Mouse (Mus musculus) liver, embryonic 12.5 days (tissue): ENCODE measurements around the gene Acta1. TPM values are rescaled to one million over a fixed set of nuclear protein-coding genes. Genes with fewer than 3 reads are reported as not detected.
A peak's percentile ranks its signal among the peaks of the same experiment; 100 is the strongest.

ENCODE experiments used
- ATAC-seq: fragments of 200-750 bp; cut with Nextera tagmentation; 2 replicates; pipeline ENCODE4 v1.8.0; 2017; ENCODE audit warnings: moderate number of reproducible peaks, mild to moderate bottlenecking, moderate library complexity
- H3K27ac ChIP-seq: fragments of 300-500 bp; sonication (generic); 2 replicates; pipeline ENCODE4 v1.5.1; 2016; ENCODE audit warnings: mild to moderate bottlenecking
- H3K27me3 ChIP-seq: fragments of 300-500 bp; sonication (generic); replicated peaks from 2 replicates; pipeline ENCODE4 v1.6.1; 2016; ENCODE audit warnings: mild to moderate bottlenecking, moderate library complexity
- H3K36me3 ChIP-seq: fragments of 300-500 bp; sonication (generic); 2 replicates; pipeline ENCODE4 v1.6.1; 2016; ENCODE audit warnings: mild to moderate bottlenecking, moderate library complexity
- H3K4me1 ChIP-seq: fragments of 300-500 bp; sonication (generic); 2 replicates; pipeline ENCODE4 v1.6.1; 2016
- H3K4me2 ChIP-seq: fragments of 300-500 bp; sonication (generic); 2 replicates; pipeline ENCODE4 v1.6.1; 2016; ENCODE audit warnings: mild to moderate bottlenecking, moderate library complexity
- H3K4me3 ChIP-seq: fragments of 300-500 bp; sonication (generic); 2 replicates; pipeline ENCODE4 v1.5.1; 2016; ENCODE audit warnings: mild to moderate bottlenecking, moderate library complexity
- H3K9ac ChIP-seq: fragments of 300-500 bp; sonication (generic); 2 replicates; pipeline ENCODE4 v1.6.1; 2016; ENCODE audit warnings: mild to moderate bottlenecking, moderate library complexity
- H3K9me3 ChIP-seq: fragments of 300-500 bp; sonication (generic); replicated peaks from 2 replicates; pipeline ENCODE4 v1.6.1; 2016; ENCODE audit warnings: mild to moderate bottlenecking, moderate library complexity
- WGBS: fragments of 180-500 bp; shearing (Covaris S2); methylation state at CpG from one replicate; pipeline ENCODE4 v1.1.7; 2016; ENCODE audit not compliant: insufficient replicate concordance; 5-methylcytosine and 5-hydroxymethylcytosine counted together
- polyA plus RNA-seq: library from polyadenylated mRNA; unstranded; fragments of >200 nt; fragmentation: Nextera tagmentation; extraction: Ambion mirVana; gene quantifications from 2 replicates; pipeline ENCODE4 v1.2.1, GENCODE M21; 2016

Gene Acta1
- polyA plus RNA-seq, 1 experiment from 2014 or later = 2.1 TPM

GRCm38 (mm10) chr8:123882412-123882811 is 12.1 kb downstream of the Acta1 start:
- peaks cover 64% of the 10 kb centered on the region for H3K27me3 ChIP-seq
- H3K9me3 ChIP-seq = no peaks in the 10 kb centered on the region
- no peaks in the 10 kb centered on the region for H3K36me3 ChIP-seq
- WGBS = 70% methylated on average over 2 of the region's 2 CpGs
- H3K9ac ChIP-seq = no peak overlapping the region
- ATAC-seq = no peak
- no peak overlapping the region for H3K4me3 ChIP-seq
- no peak overlapping the region for H3K27ac ChIP-seq
- no peaks in the 10 kb centered on the region for H3K4me1 ChIP-seq
- no peak overlapping the region for H3K4me2 ChIP-seq

GRCm38 (mm10) chr8:123880821-123881350 is 13.7 kb downstream of the Acta1 start:
- 41% methylated on average over 4 of the region's 4 CpGs for WGBS
- no peak overlapping the region for H3K4me2 ChIP-seq
- no peak overlapping the region for H3K4me3 ChIP-seq
- no peaks in the 10 kb centered on the region for H3K4me1 ChIP-seq
- no peak overlapping the region for H3K27ac ChIP-seq
- no peaks in the 10 kb centered on the region for H3K36me3 ChIP-seq
- no peaks in the 10 kb centered on the region for H3K9me3 ChIP-seq
- H3K27me3 ChIP-seq = peaks cover 48% of the 10 kb centered on the region
- ATAC-seq = no peak
- no peak overlapping the region for H3K9ac ChIP-seq

GRCm38 (mm10) chr8:123880271-123880670 is 14.3 kb downstream of the Acta1 start:
- no peaks in the 10 kb centered on the region for H3K4me1 ChIP-seq
- peaks cover 42% of the 10 kb centered on the region for H3K27me3 ChIP-seq
- no peak overlapping the region for H3K4me2 ChIP-seq
- H3K4me3 ChIP-seq = no peak overlapping the region
- no peak overlapping the region for H3K9ac ChIP-seq
- H3K36me3 ChIP-seq = no peaks in the 10 kb centered on the region
- H3K27ac ChIP-seq = no peak overlapping the region
- no peak for ATAC-seq
- 49% methylated on average over 10 of the region's 10 CpGs for WGBS
- no peaks in the 10 kb centered on the region for H3K9me3 ChIP-seq

- Histone ChIP-seq H3K4me3 (no peak overlapping the region), H3K9me3 (no peaks in the 10 kb centered on the region), H3K4me2 (no peak overlapping the region), H3K27me3 (peaks cover 29% of the 10 kb centered on the region), H3K9ac (no peak overlapping the region), H3K36me3 (no peaks in the 10 kb centered on the region), H3K27ac (no peak overlapping the region), H3K4me1 (no peaks in the 10 kb centered on the region)
- ATAC-seq = no peak
- 50% methylated on average over 2 of the region's 2 CpGs for WGBS
Measured at GRCm38 (mm10) chr8:123877865-123878264, 16.7 kb downstream of the Acta1 start.

GRCm38 (mm10) chr8:123874324-123874723 is 20.2 kb downstream of the Acta1 start:
- no peaks in the 10 kb centered on the region for H3K36me3 ChIP-seq
- peaks cover 16% of the 10 kb centered on the region for H3K27me3 ChIP-seq
- H3K9me3 ChIP-seq = no peaks in the 10 kb centered on the region
- no peak for ATAC-seq
- H3K27ac ChIP-seq = no peak overlapping the region
- H3K4me2 ChIP-seq = no peak overlapping the region
- H3K4me1 ChIP-seq = no peaks in the 10 kb centered on the region
- H3K9ac ChIP-seq = no peak overlapping the region
- whole genome bisulfite sequencing = 77% methylated on average over 11 of the region's 11 CpGs
- H3K4me3 ChIP-seq = no peak overlapping the region

GRCm38 (mm10) chr8:123873364-123873763 is 21.2 kb downstream of the Acta1 start:
- Histone ChIP-seq H3K9me3 (no peaks in the 10 kb centered on the region), H3K4me1 (no peaks in the 10 kb centered on the region), H3K4me3 (no peak overlapping the region), H3K36me3 (no peaks in the 10 kb centered on the region), H3K27me3 (peaks cover 10% of the 10 kb centered on the region), H3K27ac (no peak overlapping the region), H3K9ac (no peak overlapping the region), H3K4me2 (no peak overlapping the region)
- WGBS = 53% methylated on average over 6 of the region's 6 CpGs
- ATAC-seq = no peak

- no peaks in the 10 kb centered on the region for H3K4me1 ChIP-seq
- no peaks in the 10 kb centered on the region for H3K9me3 ChIP-seq
- no peak overlapping the region for H3K4me2 ChIP-seq
- no peak overlapping the region for H3K27ac ChIP-seq
- no peaks in the 10 kb centered on the region for H3K36me3 ChIP-seq
- no peak overlapping the region for H3K4me3 ChIP-seq
- WGBS = 74% methylated on average over 9 of the region's 9 CpGs
- no peak overlapping the region for H3K9ac ChIP-seq
- no peak for ATAC-seq
- peaks cover 10% of the 10 kb centered on the region; the same call in 1 of the 2 replicates for H3K27me3 ChIP-seq
Measured at GRCm38 (mm10) chr8:123872048-123872447, 22.5 kb downstream of the Acta1 start.

GRCm38 (mm10) chr8:123866971-123867370 is 27.6 kb downstream of the Acta1 start:
- 46% methylated on average over 5 of the region's 5 CpGs for WGBS
- H3K27me3 ChIP-seq = peaks cover 37% of the 10 kb centered on the region
- peaks cover 10% of the 10 kb centered on the region for H3K4me1 ChIP-seq
- no peak overlapping the region for H3K27ac ChIP-seq
- no peaks in the 10 kb centered on the region for H3K9me3 ChIP-seq
- no peak overlapping the region for H3K9ac ChIP-seq
- no peak overlapping the region for H3K4me2 ChIP-seq
- no peak overlapping the region for H3K4me3 ChIP-seq
- no peaks in the 10 kb centered on the region for H3K36me3 ChIP-seq
- ATAC-seq = no peak

GRCm38 (mm10) chr8:123865786-123866185 is 28.8 kb downstream of the Acta1 start:
- Histone ChIP-seq H3K4me3 (no peak overlapping the region), H3K36me3 (no peaks in the 10 kb centered on the region), H3K4me2 (no peak overlapping the region), H3K27me3 (peaks cover 49% of the 10 kb centered on the region), H3K27ac (no peak overlapping the region), H3K4me1 (peaks cover 10% of the 10 kb centered on the region), H3K9ac (no peak overlapping the region), H3K9me3 (no peaks in the 10 kb centered on the region)
- 71% methylated on average over 7 of the region's 7 CpGs for WGBS
- ATAC-seq = no peak

GRCm38 (mm10) chr8:123860386-123860785 is 34.2 kb downstream of the Acta1 start:
- H3K4me1 ChIP-seq = peaks cover 40% of the 10 kb centered on the region
- peak overlapping the region; percentile 98 for H3K4me3 ChIP-seq
- peaks cover 54% of the 10 kb centered on the region for H3K27me3 ChIP-seq
- no peak overlapping the region for H3K27ac ChIP-seq
- H3K9me3 ChIP-seq = no peaks in the 10 kb centered on the region
- no peak for ATAC-seq
- 64% methylated on average over 4 of the region's 4 CpGs for WGBS
- H3K36me3 ChIP-seq = no peaks in the 10 kb centered on the region
- H3K4me2 ChIP-seq = peak overlapping the region; percentile 98
- no peak overlapping the region; the same call in 1 of the 2 replicates for H3K9ac ChIP-seq

GRCm38 (mm10) chr8:123859648-123860259 is 34.8 kb downstream of the Acta1 start, which contains the start of gene Ccsap:
TSS of gene Ccsap (minus strand) at chr8:123860209.
- Histone ChIP-seq H3K9ac (peak within 1 kb of the TSS; percentile 98), H3K9me3 (0 out of 2 replicates have a peak, but pooled peaks cover under 1% of the 10 kb centered on the region), H3K4me2 (peak within 1 kb of the TSS; percentile 98), H3K27ac (peak within 1 kb of the TSS; percentile 93), H3K36me3 (no peaks in the 10 kb centered on the region), H3K4me1 (peaks cover 46% of the 10 kb centered on the region), H3K27me3 (peaks cover 51% of the 10 kb centered on the region), H3K4me3 (peak within 1 kb of the TSS; percentile 98)
- WGBS = under 1% methylated on average over 48 of the region's 48 CpGs
- ATAC-seq = peak; percentile 71

- H3K36me3 ChIP-seq = no peaks in the 10 kb centered on the region
- H3K4me1 ChIP-seq = peaks cover 45% of the 10 kb centered on the region
- H3K27me3 ChIP-seq = peaks cover 44% of the 10 kb centered on the region
- H3K27ac ChIP-seq = peak overlapping the region; percentile 93
- under 1% methylated on average over 79 of the region's 79 CpGs for WGBS
- H3K9ac ChIP-seq = peak overlapping the region; percentile 98
- H3K9me3 ChIP-seq = 0 out of 2 replicates have a peak, but pooled peaks cover 4% of the 10 kb centered on the region
- ATAC-seq = peak; percentile 96
- peak overlapping the region; percentile 98 for H3K4me2 ChIP-seq
- peak overlapping the region; percentile 98 for H3K4me3 ChIP-seq
Measured at GRCm38 (mm10) chr8:123858941-123859647, 35.5 kb downstream of the Acta1 start.
